Mouse (Mus musculus) cerebellum, adult 11 months (tissue): ENCODE results near the gene Galnt18.
A peak's percentile ranks its signal among the peaks of the same experiment; 100 is the strongest.

Source experiments
- DNase-seq: peaks from one replicate; pipeline ENCODE4 v3.0.0; 2022

Galnt18 gene

DNA sequence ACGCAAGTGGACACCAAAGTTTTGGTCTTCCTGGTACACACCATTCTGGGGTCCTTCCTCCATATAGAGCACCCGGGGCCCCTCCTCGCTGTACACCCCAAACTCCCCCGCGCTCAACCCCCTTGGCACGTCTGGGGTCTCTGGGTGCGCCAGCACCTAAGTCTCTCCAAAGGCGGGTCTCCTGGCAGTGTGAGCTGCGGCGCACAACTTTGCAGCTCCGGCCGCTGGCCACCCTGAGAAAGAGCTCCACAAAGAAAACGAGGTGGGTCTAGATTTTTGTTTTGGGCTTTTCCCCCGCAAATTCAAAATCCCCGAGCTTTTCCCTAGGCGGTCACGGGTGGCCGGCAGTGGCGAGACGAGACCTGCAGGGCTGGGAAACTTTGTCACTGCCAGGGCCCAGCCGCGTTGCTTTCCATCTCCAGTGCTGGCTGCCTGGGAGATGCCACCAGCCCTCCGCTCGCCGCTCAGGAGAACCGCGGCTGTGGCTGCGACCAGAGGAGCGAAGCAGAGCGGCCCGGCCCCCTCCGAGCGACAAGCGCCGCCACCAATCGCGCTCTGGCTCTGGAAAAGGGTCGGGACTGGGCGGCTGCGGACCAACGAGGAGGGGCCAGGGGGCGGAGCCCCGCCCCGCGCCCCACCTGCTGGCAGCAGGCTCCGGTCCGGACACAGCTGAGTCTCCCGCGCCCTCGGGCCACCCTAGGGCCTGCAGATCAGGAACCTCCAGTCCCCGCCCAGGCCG is at the start of gene Galnt18:
Gene Galnt18, minus strand, starts transcription at position 474 of the 739 bp plus-strand sequence.
- DNase-seq, result peak; percentile 92

DNA sequence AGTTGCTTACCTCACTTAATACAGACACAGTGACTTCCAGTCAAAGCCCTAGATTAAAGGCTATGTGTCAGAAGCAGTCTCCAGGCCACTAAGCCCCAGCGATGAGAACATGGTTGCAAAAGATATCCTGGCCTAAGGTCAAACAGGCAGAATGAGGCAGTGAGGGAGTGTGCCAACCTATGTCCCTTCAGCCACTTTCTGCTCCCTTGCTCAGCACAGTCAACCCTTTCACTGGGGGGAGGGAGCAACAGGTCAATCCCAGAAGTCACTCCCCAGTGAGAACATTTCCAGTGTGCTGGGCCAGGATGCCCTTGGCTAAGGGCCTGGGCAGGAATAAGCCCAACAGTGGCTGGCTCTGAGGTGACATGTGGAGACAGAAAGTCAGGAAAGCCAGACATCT is 47.6 kb upstream of the Galnt18 start:
- no peak for DNase-seq

DNA sequence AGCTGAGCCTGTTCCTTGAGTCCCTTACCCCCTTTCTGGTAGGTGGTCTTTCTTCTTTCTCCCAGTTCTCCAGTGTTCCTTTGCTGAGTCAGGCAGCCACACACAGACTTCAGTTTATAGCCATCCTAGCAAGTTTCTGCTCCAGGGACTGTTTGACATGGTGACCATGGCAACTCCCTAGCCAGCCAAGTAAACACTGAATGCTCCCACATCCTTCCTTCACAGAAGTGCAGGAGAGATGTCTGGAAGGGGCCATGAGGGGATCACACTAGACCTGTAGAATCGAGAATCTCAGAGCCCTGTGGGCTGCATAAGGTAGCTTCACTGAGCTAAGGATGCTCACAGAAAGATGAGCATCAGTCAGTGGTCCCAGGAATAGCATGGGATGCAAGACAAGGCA is 33.3 kb upstream of the Galnt18 start:
- DNase-seq, result no peak

DNA sequence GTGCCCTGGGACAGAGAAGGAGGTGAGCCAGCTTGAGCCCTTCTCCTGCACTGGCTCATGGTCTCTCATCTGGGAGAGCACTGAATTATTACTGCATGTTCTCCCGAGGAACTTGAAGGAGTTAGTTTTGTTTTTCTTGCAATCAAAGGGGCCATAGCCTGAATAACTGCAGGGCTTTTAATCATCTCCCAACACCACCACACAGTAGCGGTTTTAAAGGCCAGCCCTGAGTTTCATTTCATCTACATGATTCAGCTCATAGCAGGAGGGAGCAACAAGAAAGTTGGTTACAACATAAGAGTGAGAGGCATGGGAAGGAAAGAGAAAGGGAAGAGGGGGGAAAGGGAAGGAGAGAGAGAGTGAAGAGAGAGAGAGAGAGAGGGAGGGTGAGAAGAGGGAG is 31.3 kb upstream of the Galnt18 start:
- DNase-seq, result no peak

DNA sequence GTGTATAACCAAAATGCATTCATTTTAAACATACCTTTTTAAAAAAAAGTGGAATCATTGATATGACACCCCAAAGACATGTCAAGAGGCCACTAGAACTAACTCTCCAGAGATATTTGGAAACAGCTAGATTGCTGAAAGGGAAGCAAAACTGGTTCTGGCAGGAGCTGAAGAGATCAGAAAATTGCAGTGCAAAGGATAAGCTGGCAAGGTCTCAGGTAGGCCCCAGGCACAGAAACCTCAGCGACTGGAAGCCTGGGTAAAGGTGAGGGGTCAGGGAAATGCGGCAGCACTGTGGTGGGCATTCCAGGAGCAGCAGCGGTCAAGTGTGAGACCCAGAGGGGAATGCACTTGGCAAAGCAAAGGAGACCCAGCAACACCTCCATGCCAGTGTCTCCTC is 30.0 kb upstream of the Galnt18 start:
- DNase-seq, result no peak

DNA sequence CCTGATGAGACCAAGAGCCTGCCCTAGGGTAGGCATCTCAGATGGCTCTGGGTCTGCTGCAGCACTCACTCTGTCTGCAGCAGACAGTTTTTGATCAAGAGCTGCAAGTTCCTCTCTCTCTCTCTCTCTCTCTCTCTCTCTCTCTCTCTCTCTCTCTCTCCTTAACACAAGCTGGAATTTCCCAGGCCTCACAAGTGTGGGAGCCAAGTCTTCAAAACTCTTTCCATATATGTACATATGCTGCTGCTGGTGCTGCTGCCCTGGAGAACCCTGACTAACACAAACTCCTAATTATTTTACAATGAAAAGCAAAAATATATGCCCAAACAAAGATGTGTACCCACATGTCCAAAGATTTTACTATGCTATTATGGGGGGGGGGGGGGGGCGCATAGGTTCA is 26.3 kb upstream of the Galnt18 start:
- no peak for DNase-seq

DNA sequence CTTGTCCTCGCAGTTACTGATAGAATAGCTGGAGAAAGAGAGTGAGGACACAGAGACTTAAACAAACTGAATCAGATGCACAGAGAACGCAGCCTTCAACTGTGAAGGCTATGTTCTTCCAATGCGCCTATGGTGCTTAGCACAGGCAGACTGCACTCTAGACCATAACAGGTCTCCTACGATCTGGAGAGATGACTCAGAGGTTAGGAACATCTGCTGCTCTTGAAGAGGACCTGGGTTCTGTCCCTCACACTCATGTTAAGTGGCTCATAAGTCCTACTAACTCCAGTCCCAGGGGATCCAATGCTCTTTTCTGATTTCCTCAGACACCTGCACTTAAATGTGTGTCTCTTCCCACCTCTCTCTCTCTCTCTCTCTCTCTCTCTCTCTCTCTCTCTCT is 24.9 kb upstream of the Galnt18 start:
- no peak for DNase-seq

DNA sequence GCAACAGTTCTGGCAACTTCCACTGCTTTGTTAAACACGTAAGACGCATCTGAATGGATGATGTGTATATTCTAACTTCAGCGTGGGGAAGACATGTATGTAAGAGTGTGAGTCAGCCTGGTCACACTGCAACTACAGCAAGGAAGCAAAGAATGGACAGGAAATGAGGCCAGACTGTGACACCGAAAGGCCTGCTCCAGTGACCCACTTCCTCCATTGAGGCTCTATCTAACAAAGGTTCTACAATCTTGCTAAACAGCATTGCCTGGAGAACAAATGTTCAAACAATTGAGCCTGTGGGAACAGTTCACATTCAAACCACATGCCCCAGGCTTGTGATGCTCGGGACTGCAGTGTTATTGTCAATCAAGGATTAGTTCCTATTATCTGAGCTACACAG is 21.0 kb upstream of the Galnt18 start:
- no peak for DNase-seq

DNA sequence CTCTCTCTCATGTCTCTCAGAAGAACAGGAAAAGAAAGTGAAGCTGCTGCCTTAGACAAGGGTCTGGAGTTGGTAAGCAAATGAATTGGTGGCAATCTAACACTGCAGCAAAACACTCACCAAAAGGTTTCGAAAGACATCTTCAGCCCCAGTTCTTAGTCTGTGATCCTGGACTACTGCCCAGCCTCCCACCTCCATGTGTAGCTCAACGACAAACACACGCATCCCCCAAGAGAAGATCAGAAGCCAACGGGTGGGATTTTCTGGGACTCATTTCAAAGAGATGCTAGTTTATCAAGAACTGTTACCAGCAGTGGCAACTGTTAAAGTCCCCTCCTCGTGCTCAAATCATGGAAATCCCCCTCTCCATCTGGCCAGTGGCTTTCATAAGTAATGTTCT is 20.3 kb upstream of the Galnt18 start:
- no peak for DNase-seq

DNA sequence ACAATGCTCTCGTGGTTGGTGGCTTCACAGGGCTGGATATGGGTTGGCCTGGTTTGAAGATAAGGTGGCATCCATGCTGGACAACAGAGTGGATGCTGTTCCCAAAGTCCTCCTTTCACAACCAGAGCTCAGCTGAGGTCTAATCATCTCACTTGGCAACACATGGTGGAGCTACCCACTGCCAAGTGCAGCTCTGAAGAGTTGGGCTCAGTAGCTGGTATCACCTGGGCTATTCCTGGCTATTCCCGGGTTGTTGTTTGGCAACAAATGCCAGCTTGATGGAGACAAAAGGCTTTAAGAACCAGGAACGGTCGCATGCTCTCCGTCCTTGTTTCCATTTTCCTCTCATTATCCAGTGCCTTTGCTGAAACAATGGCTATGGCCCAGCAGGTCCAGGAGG is 19.2 kb upstream of the Galnt18 start:
- no peak for DNase-seq

DNA sequence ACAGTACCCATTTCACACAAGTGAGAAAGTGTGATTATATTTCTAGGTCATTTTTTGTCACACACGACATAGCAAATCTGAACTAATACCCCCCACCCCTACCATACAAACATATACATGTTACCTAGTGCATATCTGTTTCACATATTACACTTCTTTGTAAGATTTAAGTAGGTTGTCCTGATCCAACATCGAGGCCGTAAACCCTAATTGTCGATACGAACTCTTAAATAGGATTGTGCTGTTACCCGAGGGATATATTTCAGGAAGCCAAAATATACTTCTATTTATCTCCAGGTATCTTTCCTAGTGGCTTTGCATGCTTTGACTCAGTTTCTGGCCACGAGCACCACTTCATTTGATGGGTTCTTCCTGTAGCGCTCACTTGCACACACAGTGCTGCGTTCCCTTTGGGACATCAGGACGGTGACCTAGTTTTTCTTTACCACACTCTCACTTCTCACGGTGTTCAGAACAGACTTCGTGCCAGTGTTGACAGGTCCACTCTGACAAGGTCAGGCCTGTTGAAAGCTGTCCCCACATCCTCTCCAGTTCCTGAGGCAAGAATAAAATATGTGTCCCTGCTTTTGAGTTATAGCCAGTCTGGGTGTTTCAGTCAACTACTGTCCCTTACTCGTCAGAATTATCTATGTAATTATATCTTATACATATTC is 17.7 kb upstream of the Galnt18 start:
- no peak for DNase-seq

DNA sequence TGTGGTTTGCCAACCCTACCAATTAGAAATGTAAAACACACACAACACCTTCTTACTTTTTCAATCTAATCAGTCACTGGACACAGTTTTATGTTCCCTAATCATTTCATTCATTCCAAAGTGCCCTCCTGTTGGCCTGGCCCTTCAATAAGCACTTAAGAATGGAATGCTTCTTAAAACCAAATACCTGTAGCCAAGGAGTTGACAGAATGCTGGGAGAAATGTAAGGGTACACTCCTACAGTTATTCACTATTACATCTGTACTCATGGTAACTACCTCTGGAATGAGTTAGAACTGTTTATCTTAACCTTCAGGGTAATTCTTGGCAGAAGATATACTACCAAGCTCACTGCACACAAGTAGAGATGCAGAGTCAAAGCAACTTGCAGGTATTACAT is 15.3 kb upstream of the Galnt18 start:
- no peak for DNase-seq

DNA sequence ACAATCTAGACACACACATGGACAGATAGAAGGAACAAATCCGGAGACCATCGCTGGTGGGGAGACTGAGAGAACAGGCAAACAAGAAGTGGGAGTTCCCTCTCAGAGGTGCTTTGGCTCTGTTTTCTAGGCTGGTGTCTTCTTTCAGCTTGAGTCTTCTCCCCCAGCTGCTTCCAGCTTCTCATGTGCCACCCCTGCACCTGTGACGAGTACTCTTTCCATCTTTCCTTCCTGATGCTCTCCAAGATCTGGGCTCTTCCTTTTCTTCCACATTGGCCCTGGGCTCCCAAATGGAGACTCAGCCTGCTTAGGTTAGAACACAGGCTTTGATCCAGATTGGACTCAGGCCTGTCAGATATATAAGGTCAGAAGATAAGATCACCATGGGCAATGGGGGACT is 12.4 kb upstream of the Galnt18 start:
- DNase-seq, result no peak

DNA sequence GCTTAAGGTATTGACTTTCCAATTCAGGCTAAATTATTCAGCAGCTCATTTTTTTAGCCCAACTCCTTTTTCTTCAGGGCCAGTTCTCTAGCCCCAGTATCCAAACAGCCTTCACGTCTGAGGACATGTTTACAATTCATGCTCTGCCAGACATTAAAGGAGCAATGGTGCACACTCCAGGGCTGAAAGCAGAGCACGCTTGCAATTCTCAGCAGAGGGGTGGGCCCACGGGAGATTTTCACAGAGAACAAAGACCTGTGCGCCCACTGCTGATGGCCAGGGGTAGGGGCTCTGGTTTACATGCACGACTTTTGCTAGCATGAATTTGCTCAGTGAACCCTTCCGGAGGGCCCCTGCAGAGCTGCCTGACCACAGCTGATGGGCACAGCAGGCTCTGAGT is 11.6 kb upstream of the Galnt18 start:
- no peak for DNase-seq

DNA sequence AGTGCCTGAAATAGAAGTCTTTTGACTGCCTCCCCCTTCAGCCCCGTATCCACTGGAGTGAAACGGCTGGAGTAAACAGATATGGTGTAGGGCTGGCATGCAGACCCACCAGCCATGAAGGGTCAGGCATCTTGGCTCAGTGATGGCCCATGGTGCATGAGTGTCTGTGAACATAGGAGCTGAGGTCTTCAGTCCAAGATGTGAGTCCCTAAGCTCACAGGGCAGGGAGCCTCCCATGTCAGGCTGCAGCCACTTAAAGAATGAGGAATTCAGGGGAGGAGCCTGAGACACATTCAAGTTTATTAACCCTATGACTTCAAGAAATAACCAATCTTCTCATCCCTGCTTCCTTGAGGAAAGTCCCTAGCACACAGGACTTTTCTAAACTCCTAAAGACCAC is 8.1 kb upstream of the Galnt18 start:
- DNase-seq, result no peak

DNA sequence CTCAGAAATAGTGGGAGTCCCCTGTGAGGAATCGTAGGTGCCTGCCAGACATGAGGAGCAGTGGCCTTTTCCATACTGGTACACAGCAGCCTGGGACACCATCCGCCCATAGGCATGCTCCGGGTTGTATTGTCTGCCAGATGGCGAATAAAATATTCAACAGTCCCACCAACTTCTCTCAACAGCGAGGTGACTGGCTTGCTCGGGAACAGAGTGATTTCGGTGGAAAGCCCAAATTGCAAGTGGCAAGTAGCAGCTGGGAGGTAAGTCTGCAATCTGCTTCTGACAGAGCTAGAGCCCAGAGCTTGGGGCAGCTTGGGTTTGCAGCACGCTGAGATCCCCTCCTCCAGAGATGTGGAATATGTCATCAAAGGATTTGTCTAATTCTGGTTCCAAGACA is 5.7 kb upstream of the Galnt18 start:
- no peak for DNase-seq

DNA sequence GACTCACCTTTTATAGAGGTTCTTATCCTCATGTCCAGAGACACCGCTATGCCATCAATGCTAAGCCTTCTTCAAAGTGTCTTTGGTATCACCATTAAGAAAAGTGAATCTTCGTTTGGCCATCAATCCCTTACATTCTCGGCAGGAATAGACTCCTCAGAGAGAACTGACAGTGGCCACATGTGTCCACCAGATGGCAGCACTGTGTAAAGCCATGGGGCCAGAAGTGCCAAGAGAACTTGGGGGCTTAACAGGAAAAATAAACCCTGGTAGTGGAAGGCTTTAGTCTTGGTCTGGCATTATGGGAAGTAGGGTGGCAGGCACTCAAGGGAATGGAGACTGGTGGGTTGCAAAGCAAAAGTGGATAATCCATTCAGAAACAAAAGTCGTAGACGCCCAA is 2.3 kb upstream of the Galnt18 start:
- DNase-seq, result peak; percentile 52

DNA sequence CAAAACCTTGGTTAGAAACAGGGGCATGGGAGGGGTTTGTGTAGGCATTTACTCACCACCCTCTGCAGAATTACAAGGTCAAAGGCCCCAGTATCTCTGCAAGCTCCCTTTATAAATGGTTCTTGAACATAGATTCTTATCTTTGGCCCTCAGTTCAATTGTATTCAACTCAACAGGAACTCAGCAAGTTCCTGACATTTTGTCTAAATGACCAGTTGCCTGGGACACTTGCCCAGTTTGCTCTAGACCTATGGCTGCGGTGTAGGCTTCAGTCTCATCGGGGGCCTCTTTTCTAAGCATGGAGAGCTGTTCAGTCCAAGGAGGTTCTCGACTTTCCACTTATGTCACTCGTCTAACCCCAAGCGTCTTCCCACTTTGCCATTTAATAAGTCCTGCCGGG is 1.5 kb upstream of the Galnt18 start:
- no peak for DNase-seq

DNA sequence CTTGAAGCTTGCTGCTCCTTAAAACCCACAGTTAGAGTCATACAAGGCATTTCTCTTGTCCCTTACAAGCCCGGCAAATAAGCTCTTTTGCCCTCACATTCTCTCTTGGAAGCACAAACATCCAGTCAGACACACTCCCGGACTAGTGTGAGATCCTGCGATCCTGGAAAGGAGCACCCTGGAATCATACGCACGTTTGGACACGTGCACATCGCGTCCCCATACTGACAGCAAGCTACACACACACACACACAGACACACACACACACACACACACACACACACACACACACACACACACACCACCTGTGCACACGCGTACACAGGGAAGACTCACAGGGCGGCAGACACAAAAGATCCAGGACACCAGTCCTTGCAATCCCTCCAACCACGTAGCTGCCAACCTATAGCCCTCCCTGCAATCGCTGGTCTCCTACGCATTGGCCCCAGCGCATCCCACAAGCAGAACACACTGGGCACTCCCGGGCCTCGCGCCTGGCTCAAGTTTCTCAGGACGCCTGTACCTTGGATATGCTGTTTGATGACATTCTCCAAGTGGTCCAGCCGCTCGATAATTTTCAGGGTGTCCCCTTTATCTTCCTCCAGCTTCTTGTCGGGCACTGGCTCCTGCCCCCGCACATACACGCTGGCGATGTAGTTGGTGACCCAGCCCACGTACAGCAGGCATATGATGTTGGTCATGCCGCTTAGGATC is 831 bp downstream of the Galnt18 start:
- DNase-seq, result peak; percentile 21

DNA sequence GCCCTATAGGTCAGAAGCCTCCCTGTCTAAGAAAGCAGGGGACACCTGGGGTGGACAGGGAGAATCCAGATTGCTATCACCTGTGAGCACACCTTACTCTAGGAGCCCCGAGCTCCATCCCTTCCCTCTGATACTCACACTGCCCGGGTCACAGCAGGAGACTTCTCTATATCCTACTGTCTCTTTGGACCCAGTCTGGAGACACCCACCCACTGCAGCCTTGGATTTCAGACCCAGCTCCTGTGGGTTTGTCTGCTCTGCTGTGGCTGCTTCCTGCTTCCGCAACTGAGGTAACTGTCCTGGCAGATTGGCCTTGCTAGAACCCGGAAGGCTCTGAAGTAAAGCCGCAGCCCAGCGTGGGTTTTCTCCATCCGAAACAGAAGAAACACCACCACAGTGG is 1.6 kb downstream of the Galnt18 start:
- DNase-seq, result no peak

DNA sequence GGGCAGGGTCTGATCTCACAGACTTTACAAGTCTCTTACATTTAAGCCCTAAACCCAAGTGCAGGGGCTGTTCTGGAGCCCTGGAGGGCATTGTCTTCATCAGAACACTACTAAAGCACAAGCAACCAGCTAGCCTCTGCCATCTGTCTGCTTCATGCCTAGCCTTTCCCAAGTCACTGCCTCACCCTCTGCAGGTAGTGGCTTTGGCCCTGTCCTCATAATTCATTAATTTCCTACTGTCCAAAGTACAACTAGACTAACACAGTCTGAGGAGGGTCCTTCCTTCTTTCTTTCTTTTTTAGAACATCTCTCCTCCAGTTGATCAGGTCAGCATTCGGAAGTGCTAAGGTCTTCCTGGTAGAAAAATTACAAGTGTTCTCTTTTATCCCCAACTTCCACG is 2.6 kb downstream of the Galnt18 start:
- no peak for DNase-seq

DNA sequence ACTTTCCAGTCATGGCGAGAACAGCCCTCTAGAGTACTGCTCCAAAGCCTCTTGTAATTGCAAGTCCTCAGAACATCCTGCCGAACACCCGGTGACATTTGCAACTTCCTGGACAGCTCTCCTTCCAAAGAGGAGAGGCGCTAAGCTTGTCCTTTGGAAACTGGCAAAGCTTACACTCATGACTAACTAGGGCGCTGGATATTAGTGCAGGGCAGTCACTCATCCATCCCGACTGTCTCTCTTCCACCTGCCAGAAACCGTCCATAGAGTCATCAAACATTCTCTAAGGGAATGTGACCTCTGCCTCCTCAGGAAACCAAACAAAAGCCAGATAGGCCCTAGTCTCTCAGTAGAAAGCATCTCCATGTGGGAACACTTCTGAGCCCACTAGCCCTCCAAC is 3.6 kb downstream of the Galnt18 start:
- DNase-seq, result no peak

DNA sequence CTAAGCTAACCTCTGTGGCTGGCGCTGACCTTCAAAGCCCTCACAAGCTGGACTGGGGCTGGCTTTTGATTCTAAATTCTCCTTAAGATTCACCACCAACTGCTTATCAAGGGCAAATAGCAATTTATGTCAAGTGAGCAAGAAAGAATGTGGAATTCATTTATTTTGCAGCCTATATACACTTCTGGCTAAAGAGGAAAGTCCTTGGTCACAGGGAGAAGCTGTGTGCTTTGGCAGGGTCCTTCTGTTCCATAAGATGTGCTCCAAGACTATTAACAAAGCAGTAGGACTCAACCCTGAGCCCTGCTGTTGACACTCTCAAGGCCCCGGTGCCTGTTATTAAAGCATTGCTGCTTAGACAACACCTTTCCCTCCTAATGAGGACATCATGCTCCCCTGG is 7.4 kb downstream of the Galnt18 start:
- no peak for DNase-seq

DNA sequence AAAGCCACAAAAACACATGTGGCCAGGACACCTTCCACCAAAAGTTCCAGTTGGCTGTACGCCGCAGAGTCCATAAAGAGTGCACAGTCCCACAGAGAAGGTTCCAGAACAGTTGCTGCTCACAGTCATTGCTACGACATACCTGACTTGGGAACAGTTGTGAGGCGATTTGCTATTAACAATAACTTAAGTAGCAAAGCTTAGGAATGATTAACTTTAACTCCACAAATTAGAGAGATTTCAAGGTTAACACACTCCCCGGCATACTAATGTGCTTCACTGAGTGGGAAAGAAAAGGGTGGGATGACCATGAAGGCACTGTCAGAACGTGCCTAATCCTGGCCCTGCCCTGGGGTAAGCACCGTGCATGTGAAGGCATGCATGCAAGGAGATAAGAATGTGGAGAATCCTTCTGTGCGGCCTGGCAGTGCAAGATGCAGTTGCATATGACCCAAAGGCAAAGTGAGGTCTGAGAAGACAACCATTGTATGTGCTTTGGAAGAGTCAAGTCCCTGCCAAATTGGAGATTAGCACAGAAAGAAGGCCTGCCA is 8.5 kb downstream of the Galnt18 start:
- no peak for DNase-seq
